Mouse (Mus musculus) brain, embryonic 14.5 days (tissue): ENCODE measurements around the gene Rasgef1b.

ENCODE experiments used
- CTCF ChIP-seq: fragments of 200-500 bp; IDR thresholded peaks from 2 replicates; pipeline ENCODE4 v1.5.1; 2012; ENCODE audit warnings: inconsistent platforms, mild to moderate bottlenecking, moderate library complexity, borderline replicate concordance; ENCODE audit not compliant: insufficient read depth, insufficient read length; ENCODE audit errors: extremely low read depth
- POLR2A ChIP-seq: fragments of 200-500 bp; IDR thresholded peaks from 2 replicates; pipeline ENCODE4 v1.6.1; 2012; ENCODE audit warnings: mild to moderate bottlenecking, inconsistent platforms, borderline replicate concordance; ENCODE audit not compliant: poor library complexity, insufficient read depth, insufficient read length, severe bottlenecking; ENCODE audit errors: extremely low read depth

- TF ChIP-seq POLR2A, result no peak
- TF ChIP-seq CTCF, result no peak
Observed at GRCm38 (mm10) chr5:99381639-99382038, 347.2 kb downstream of the Rasgef1b start.
